Mouse (Mus musculus) hindbrain, embryonic 14.5 days (tissue): Measurements from ENCODE around the gene Ctnnbip1. TPM values are rescaled to one million over a fixed set of nuclear protein-coding genes. Genes with fewer than 3 reads are reported as not detected.
A peak's percentile ranks its signal among the peaks of the same experiment; 100 is the strongest.

ENCODE experiments used
- ATAC-seq: fragments of 200-750 bp; cut with Nextera tagmentation; 2 replicates; pipeline ENCODE4 v1.8.0; 2017; ENCODE audit warnings: moderate number of reproducible peaks, mild to moderate bottlenecking, moderate TSS enrichment, moderate library complexity; ENCODE audit not compliant: low FRiP score
- DNase-seq: peaks from one replicate; pipeline ENCODE4 v3.0.0-alpha.2; 2015; ENCODE audit warnings: low spot score
- H3K27ac ChIP-seq: fragments of 300-500 bp; sonication (generic); 2 replicates; pipeline ENCODE4 v1.5.1; 2014; ENCODE audit warnings: mild to moderate bottlenecking, moderate library complexity
- H3K27me3 ChIP-seq: fragments of 300-500 bp; sonication (generic); 2 replicates; pipeline ENCODE4 v1.6.1; 2014; ENCODE audit warnings: mild to moderate bottlenecking, low read length, mixed read lengths; ENCODE audit not compliant: control insufficient read depth, insufficient read depth
- H3K36me3 ChIP-seq: fragments of 300-500 bp; sonication (generic); replicated peaks from 2 replicates; pipeline ENCODE4 v1.6.1; 2014; ENCODE audit not compliant: control insufficient read depth, insufficient read depth
- H3K4me1 ChIP-seq: fragments of 300-500 bp; sonication (generic); replicated peaks from 2 replicates; pipeline ENCODE4 v1.6.1; 2014; ENCODE audit warnings: antibody characterized with exemption, low read length, mixed read lengths; ENCODE audit not compliant: control insufficient read depth, insufficient read depth
- H3K4me2 ChIP-seq: fragments of 300-500 bp; sonication (generic); replicated peaks from 2 replicates; pipeline ENCODE4 v1.6.1; 2014; ENCODE audit warnings: mild to moderate bottlenecking, moderate library complexity
- H3K4me3 ChIP-seq: fragments of 300-500 bp; sonication (generic); replicated peaks from 2 replicates; pipeline ENCODE4 v1.5.1; 2014; ENCODE audit warnings: mild to moderate bottlenecking, low read length
- H3K9ac ChIP-seq: fragments of 300-500 bp; sonication (generic); 2 replicates; pipeline ENCODE4 v1.6.1; 2014
- H3K9me3 ChIP-seq: fragments of 300-500 bp; sonication (generic); 2 replicates; pipeline ENCODE4 v1.6.1; 2016; ENCODE audit warnings: low read length; ENCODE audit not compliant: control insufficient read depth
- WGBS: fragments of 180-500 bp; shearing (Covaris S2); extraction: QIAGEN DNeasy Blood & Tissue Kit; methylation state at CpG from one replicate; pipeline ENCODE4 v1.1.7; 2014; 5-methylcytosine and 5-hydroxymethylcytosine counted together
- polyA plus RNA-seq: library from polyadenylated mRNA; unstranded; fragments of >200 nt; fragmentation: Nextera tagmentation; extraction: Ambion mirVana; gene quantifications from 2 replicates; pipeline ENCODE4 v1.2.1, GENCODE M21; 2014

Gene Ctnnbip1
- polyA plus RNA-seq, 1 experiment from 2014 or later = 99.0 TPM

DNA sequence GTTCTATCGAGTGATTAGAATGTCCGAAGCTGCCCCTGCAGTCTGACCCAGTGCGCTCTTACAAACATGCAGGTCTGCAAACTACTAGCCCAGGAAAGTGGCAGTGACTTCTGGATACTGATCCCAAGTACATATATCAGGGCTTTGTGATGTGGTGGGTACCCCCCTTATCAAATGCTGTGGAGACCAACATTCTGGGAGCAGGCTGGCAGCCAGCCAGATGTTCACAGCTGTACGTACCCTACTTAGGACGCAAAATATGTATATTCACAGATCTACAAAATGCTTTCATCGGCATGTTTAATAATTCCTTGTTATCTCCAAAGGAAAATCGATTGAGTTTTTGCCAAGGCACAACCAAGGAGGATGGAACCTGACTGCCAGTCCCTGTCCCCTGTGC is 6.0 kb upstream of the Ctnnbip1 start:
- no peak overlapping the region for H3K4me3 ChIP-seq
- WGBS = 74% methylated on average over 7 of the region's 7 CpGs
- ATAC-seq = no peak
- no peaks in the 10 kb centered on the region for H3K27me3 ChIP-seq
- no peaks in the 10 kb centered on the region for H3K4me1 ChIP-seq
- no peak overlapping the region for H3K9ac ChIP-seq
- H3K36me3 ChIP-seq = no peaks in the 10 kb centered on the region
- no peak overlapping the region for H3K27ac ChIP-seq
- DNase-seq = no peak
- H3K9me3 ChIP-seq = no peaks in the 10 kb centered on the region
- no peak overlapping the region for H3K4me2 ChIP-seq

DNA sequence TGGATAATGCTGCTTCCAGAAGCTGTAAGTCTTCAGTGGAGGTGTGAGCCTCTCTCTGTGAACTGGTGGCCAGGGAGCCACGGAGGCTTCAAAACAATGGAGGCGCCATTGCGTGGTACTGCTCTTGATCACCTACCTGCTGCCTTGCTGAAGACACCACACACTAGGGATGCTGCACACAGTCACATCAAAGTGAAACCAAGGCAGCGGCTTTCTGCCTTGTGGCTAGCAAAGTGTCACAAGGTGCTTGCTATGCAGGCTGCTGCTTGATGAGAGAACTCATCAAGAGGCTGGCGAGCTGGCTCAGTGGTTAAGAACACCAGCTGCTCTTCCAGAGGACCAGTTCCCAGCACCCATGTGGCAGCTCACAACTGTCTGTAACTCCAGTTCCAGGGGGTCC is 2.3 kb upstream of the Ctnnbip1 start:
- Histone ChIP-seq H3K27ac (no peak overlapping the region), H3K36me3 (no peaks in the 10 kb centered on the region), H3K4me2 (no peak overlapping the region), H3K9ac (no peak overlapping the region), H3K9me3 (no peaks in the 10 kb centered on the region), H3K27me3 (no peaks in the 10 kb centered on the region), H3K4me1 (peaks cover 11% of the 10 kb centered on the region), H3K4me3 (no peak overlapping the region)
- DNase-seq = no peak
- 84% methylated on average over 5 of the region's 5 CpGs for WGBS
- ATAC-seq = no peak

DNA sequence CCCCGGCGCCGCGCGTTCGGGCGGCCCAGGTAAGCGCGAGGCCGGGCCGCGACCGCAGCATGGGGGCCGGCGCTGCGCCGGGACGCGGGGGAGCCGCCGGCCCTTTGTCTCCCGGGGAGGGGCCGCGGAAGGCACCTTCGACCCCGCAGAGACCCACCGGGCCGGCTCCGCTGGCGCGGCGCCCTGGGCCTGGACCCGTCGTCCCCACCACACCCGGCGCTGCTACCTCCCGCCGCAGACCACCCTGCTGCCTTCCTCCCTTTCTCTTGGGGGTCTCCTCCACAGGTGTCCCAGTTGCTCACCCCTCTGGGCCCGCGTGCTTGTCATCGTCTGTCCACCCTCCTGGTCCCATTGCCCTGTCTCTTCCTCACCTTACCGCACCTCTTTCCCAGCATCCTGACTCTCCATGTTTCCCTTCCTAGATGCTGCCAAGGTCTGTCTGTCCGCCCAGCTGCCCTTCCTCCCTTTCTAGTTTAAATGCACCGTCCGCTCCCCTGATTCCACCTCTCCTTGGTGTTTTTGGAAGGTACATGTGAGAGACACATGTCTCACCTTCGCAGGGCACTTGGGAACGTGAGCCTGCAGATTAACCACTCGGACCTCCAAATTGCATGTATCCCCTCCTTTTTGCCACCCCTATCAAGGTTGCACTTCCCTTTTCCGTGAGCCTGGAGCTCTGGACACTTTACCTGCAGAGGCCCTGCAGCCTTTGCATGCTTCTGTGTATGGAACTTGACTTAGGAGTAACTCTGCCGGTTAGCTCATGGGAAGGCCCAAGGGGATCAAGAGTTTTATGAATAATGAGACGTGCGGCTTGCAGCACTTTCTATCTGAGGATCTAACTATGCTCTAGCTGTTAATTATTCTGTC is 550 bp downstream of the Ctnnbip1 start:
- peak overlapping the region; percentile 74 for H3K27ac ChIP-seq
- peak overlapping the region; percentile 87 for H3K4me2 ChIP-seq
- no peak; the same call in 1 of the 2 replicates for ATAC-seq
- H3K9ac ChIP-seq = peak overlapping the region; percentile 95
- H3K4me3 ChIP-seq = peak overlapping the region; percentile 93
- H3K4me1 ChIP-seq = peaks cover 11% of the 10 kb centered on the region
- WGBS = 3% methylated on average over 28 of the region's 52 CpGs
- no peaks in the 10 kb centered on the region for H3K36me3 ChIP-seq
- H3K9me3 ChIP-seq = no peaks in the 10 kb centered on the region
- H3K27me3 ChIP-seq = no peaks in the 10 kb centered on the region
- DNase-seq = no peak

DNA sequence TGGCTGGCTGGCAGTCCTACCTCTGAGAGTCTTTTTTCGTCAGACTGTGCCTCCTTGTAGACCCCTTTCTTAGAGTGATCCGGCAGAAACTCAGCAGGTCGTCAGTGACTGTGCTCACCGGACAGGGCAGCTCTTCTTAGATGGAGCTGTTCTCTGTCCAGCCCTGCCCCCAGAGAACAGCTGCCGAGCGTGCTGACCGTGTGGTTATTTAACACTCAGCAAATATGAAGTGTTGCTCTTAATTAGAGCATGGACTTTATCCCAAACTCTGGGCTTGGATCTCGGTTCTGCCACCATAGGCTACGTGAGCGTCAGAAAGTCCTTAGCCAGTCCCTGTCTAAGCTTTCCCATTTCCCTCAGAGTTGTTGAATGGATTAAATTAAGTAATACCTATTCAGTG is 3.2 kb downstream of the Ctnnbip1 start:
- H3K27me3 ChIP-seq = no peaks in the 10 kb centered on the region
- no peak overlapping the region for H3K9ac ChIP-seq
- H3K4me1 ChIP-seq = peaks cover 16% of the 10 kb centered on the region
- WGBS = 79% methylated on average over 10 of the region's 10 CpGs
- no peak for ATAC-seq
- DNase-seq = no peak
- H3K36me3 ChIP-seq = no peaks in the 10 kb centered on the region
- H3K4me2 ChIP-seq = no peak overlapping the region
- no peaks in the 10 kb centered on the region for H3K9me3 ChIP-seq
- no peak overlapping the region for H3K4me3 ChIP-seq
- no peak overlapping the region for H3K27ac ChIP-seq

DNA sequence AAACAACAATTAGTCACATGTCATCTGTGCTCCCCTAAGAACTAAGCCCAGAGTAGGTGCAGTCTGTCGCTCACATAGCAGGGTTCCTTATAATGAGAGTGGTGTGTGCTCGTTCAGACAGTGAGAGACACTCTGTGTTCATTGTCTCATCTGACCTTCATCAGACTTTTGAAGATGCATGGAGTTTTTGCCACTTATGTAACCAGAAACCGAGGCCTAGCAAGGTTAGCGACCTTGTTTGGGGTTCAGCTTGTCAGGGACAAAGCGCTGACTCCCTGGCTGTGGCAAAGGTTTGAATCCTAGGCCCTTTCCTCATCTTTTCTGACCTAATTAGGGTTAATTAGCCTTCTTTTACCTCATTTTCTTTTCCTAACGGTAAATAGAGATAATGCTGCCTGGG is 5.9 kb downstream of the Ctnnbip1 start:
- H3K9ac ChIP-seq = no peak overlapping the region
- 69% methylated on average over 6 of the region's 6 CpGs for WGBS
- no peak for DNase-seq
- H3K4me3 ChIP-seq = no peak overlapping the region
- H3K27me3 ChIP-seq = no peaks in the 10 kb centered on the region
- H3K27ac ChIP-seq = no peak overlapping the region
- no peaks in the 10 kb centered on the region for H3K36me3 ChIP-seq
- no peak overlapping the region for H3K4me2 ChIP-seq
- H3K9me3 ChIP-seq = no peaks in the 10 kb centered on the region
- no peak for ATAC-seq
- H3K4me1 ChIP-seq = peaks cover 21% of the 10 kb centered on the region

- Histone ChIP-seq H3K4me2 (no peak overlapping the region), H3K36me3 (no peaks in the 10 kb centered on the region), H3K4me1 (peaks cover 14% of the 10 kb centered on the region), H3K27me3 (no peaks in the 10 kb centered on the region), H3K9ac (no peak overlapping the region), H3K4me3 (no peak overlapping the region), H3K9me3 (no peaks in the 10 kb centered on the region), H3K27ac (no peak overlapping the region)
- 93% methylated on average over 4 of the region's 4 CpGs for WGBS
- DNase-seq = no peak
- no peak for ATAC-seq
Measured at GRCm38 (mm10) chr4:149525170-149525569, 7.1 kb downstream of the Ctnnbip1 start.

- H3K4me3 ChIP-seq = no peak overlapping the region
- H3K4me1 ChIP-seq = peaks cover 14% of the 10 kb centered on the region
- H3K9ac ChIP-seq = no peak overlapping the region
- WGBS = 73% methylated on average over 6 of the region's 6 CpGs
- ATAC-seq (no peak), DNase-seq (no peak)
- H3K27me3 ChIP-seq = no peaks in the 10 kb centered on the region
- H3K9me3 ChIP-seq = no peaks in the 10 kb centered on the region
- H3K27ac ChIP-seq = no peak overlapping the region
- no peak overlapping the region for H3K4me2 ChIP-seq
- no peaks in the 10 kb centered on the region for H3K36me3 ChIP-seq
Measured at GRCm38 (mm10) chr4:149525811-149526210, 7.8 kb downstream of the Ctnnbip1 start.

DNA sequence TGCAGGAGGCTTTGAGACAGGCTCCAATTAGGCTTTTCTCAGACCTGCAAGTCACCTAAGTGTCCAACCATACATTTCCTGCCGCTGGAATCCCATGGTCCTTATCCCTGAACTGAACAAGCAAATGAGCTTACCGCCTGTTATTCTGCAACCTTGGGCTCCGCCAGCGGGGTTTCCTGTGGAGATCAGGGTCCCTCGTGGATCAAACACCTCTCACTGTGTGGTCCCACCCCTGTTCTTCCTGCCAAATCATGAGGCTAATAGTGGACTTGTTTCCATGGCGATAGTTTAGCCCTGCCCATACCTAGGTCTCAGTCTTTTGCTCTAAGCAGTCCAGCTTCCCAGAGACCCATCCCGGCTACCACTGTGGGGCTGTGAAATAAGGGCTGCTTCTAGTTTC is 8.3 kb downstream of the Ctnnbip1 start:
- Histone ChIP-seq H3K4me3 (no peak overlapping the region), H3K27me3 (no peaks in the 10 kb centered on the region), H3K4me1 (peaks cover 14% of the 10 kb centered on the region), H3K9me3 (no peaks in the 10 kb centered on the region), H3K4me2 (no peak overlapping the region), H3K36me3 (no peaks in the 10 kb centered on the region), H3K27ac (no peak overlapping the region), H3K9ac (no peak overlapping the region)
- DNase-seq (no peak), ATAC-seq (no peak)
- 40% methylated on average over 7 of the region's 7 CpGs for WGBS

DNA sequence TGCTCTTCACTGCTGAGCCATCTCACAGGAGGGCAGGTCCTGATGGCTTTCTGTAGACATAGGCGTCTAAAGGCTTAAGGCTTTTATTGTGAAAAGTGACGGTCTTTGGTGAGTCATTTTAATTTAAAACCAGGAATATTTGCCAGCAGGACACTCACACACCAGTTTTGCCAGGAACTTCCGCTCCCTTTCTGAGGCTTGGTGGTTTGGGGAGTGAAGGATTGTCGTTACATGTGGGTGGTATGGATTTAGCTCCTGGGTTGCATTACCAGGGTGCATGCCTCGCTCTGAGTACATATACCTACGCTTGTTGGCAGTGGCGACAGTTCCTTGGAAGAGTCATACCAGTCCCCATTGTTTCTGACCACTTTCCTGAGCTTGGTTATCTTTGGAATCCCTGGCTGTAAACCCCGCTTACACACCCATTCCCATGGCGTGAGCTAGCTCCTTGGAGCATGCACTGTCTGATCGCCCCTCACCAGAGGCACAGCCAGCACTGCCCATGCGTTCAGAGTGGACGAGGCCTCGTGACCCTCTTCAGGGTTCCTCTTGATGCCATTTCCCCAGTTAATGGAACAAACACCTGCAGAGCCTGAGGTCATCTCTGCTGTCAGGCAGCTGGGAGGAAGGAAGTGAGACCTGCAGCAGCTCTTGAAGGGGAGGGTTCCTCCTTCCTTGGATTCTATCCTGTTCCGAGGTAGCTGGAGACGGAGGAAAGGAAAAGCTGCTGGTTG is 9.8 kb downstream of the Ctnnbip1 start:
- ATAC-seq = no peak

More for the DNA sequence above, 9.8 kb downstream of the Ctnnbip1 start:
- H3K27ac ChIP-seq = no peak overlapping the region
- H3K4me3 ChIP-seq = no peak overlapping the region
- no peaks in the 10 kb centered on the region for H3K27me3 ChIP-seq
- no peak overlapping the region for H3K4me2 ChIP-seq
- H3K36me3 ChIP-seq = no peaks in the 10 kb centered on the region
- WGBS = 87% methylated on average over 15 of the region's 15 CpGs
- H3K9me3 ChIP-seq = no peaks in the 10 kb centered on the region
- H3K9ac ChIP-seq = no peak overlapping the region
- no peak for DNase-seq
- H3K4me1 ChIP-seq = peaks cover 14% of the 10 kb centered on the region
